Mouse (Mus musculus): Measurements from ENCODE around the gene Phf20. TPM values are rescaled to one million over a fixed set of nuclear protein-coding genes. Genes with fewer than 3 reads are reported as not detected.

Gene Phf20
- 84.2 TPM for total RNA-seq (2023)

DNA sequence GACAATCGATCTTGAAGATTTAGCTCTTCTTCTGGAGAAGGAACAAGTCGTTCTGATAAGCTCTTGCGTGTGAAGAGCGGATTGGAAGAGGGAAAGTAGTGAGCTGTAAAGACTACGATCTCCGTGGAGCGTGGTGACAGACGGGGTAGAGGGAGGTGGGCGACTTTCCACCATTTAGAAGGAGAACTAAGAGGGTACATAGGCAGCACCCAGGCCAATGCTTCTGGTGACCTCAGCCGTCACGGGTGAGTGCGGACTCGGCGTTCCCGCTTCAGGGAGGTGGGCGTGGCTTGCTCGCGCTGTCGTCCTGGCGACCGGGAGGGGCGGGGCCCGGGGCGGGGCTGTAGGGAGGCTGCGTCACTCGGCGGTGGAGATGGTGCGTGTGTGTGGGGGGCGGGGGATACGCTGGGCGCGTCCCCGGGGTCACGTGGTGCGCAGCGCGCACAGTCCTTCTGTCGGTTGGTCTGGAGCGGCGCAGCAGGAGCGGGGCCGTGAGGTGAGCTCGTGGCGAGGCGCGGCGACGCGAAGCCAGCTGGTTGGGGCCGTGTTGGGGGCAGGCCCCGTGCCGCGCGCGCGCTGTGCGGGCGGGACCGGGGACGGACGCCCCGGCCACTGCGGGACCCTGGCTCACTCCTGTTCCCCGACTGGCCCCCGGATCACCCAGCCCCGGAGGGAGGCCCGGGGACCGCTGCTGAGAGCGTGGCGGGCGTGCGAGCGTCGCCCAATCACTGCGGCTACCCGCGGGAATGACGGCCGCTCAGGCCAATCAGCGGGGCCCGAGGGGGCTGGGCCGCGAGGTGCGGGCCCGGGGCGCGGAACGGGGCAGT lies at the start of gene Phf20:
Gene Phf20 (plus strand): TSS at position 165 of the 827 bp plus-strand sequence.

DNA sequence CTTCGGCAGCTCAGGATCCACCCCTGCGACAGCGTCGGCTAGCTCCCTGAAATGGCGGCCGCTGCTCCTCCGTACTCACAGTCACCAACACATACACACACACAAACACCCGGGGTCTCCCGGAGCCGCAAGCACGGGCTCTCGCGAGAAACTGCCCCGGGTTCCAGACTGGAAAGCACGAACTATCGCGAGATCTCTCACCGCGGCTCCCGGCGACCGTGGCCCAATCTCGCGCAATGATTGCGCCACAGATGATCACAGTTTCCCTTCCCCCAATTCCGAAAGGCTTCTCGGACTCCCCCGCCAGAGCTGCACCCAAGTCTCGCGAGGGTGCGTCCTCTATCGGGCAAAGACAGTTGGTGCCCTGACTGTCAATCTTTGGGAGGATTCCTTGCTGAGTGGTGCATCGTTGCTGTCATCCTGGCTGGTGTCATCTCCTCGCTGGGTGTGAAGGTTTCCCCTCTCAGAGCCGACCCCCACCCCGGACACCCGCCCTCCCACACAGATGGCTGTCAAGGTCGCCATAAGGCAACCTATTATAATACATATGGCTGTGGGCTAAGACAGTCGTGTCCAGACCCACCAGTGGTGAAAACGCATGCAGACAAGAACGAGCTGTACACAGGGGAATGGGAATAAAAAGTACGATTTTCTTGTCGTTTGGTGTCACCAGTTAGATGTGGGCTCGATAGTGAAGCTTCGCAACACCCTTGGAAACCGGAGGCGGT lies 16.0 kb upstream of the Phf20 start, which contains the start of gene Rbm39:
Gene Rbm39 (minus strand): TSS at position 145 of the 728 bp plus-strand sequence.

DNA sequence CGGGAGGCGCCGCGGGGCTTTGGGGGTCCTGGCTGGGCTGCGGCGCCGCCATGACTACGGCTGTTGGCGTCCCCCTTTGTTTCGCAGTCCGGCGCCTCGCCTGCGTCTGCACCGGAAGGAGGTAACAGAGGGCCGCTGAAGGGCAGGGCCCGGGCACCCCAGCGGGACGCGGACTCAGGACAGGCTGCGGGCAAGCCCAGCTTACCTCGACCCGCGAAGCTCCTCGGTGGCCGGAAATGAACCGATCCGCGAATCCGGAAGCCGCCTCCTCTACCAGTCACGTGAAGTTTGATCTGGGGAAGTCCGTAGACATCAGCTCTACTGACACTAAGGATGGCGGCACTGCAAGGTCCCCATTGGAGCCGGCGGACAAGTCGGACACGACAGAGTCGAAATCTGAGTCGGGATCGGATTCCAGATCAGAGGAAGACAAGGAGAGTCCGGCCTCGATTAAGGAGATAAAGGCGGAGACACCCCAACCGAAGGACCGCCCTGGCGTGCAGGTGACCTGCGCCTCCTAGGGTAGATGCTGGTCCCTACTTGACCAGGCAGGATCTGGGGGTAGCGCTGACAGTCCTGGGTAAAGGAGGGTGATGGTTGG lies 116.1 kb downstream of the Phf20 start, which contains the start of the genes Cnbd2 and Scand1:
Gene Cnbd2 (plus strand): TSS at position 3 of the 601 bp plus-strand sequence.
Gene Scand1 (minus strand): TSS at position 408 of the 601 bp plus-strand sequence.

Other genes starting within 250 kb of the Phf20 start
- 44.8 TPM for gene Cep250, start 240.0 kb upstream of the Phf20 start, total RNA-seq (2023)
- gene 6430550D23Rik, start 188.5 kb upstream of the Phf20 start, total RNA-seq (2023) = 2.0 TPM
- gene Ergic3, start 188.4 kb upstream of the Phf20 start, total RNA-seq (2023) = 52.1 TPM
- gene Fer1l4, start 143.5 kb upstream of the Phf20 start, total RNA-seq (2023) = not detected
- gene Spag4, start 131.3 kb upstream of the Phf20 start, total RNA-seq (2023) = 4.8 TPM
- gene Cpne1, start 84.5 kb upstream of the Phf20 start, total RNA-seq (2023) = 45.9 TPM
- 23.6 TPM for gene Rbm12, start 84.5 kb upstream of the Phf20 start, total RNA-seq (2023)
- 26.2 TPM for gene Gm28036, start 69.4 kb upstream of the Phf20 start, total RNA-seq (2023)
- 46.3 TPM for gene Romo1, start 52.4 kb upstream of the Phf20 start, total RNA-seq (2023)
- 24.6 TPM for gene Nfs1, start 52.3 kb upstream of the Phf20 start, total RNA-seq (2023)
- gene Rbm39, start 16.2 kb upstream of the Phf20 start, total RNA-seq (2023) = 2,783 TPM
- gene Cnbd2, start 115.8 kb downstream of the Phf20 start, total RNA-seq (2023) = 7.6 TPM
- 90.8 TPM for gene Scand1, start 116.2 kb downstream of the Phf20 start, total RNA-seq (2023)
- 11.9 TPM for gene Epb41l1, start 224.4 kb downstream of the Phf20 start, total RNA-seq (2023)

Measured in CD4-positive naive resting alpha-beta T cell, adult 76 days (primary cell).